Mouse (Mus musculus): ENCODE results near the gene Peak1.

- TF ChIP-seq POLR2A (IDR thresholded peaks at IDR 0.05; ENCODE audit: low read depth, low read length) (no peak), CTCF (IDR thresholded peaks at IDR 0.05; ENCODE audit: borderline replicate concordance, insufficient read depth, low read length) (no peak)
These were observed 162.0 kb downstream of the Peak1 start for GRCm38 (mm10) chr9:56255676-56256432.

Measured in embryonic fibroblast, embryonic 13.5 days (primary cell).